Mouse (Mus musculus): ENCODE data around the gene Fgfr1op.
"Not testable (repeated sequence)": the region's sequence is repeated elsewhere in the genome, so short reads cannot be mapped to it uniquely, and the experiment has no call there.

The Fgfr1op gene

GRCm38 (mm10) chr17:8164701-8165607, at the start of gene Fgfr1op:
Fgfr1op (plus strand) TSS chr17:8165501.
- DNase-seq (ENCODE audit: low read depth): peak; percentile 62

GRCm38 (mm10) chr17:8116378-8116777, 48.9 kb upstream of the Fgfr1op start:
- peak; percentile 35 for DNase-seq (ENCODE audit: low read depth)

GRCm38 (mm10) chr17:8116928-8117327, 48.4 kb upstream of the Fgfr1op start:
- DNase-seq (ENCODE audit: low read depth): not testable (repeated sequence)

- DNase-seq (ENCODE audit: low read depth): not testable (repeated sequence)
These were observed 42.3 kb upstream of the Fgfr1op start for GRCm38 (mm10) chr17:8122974-8123373.

- DNase-seq (ENCODE audit: low read depth): not testable (repeated sequence)
These were observed 40.7 kb upstream of the Fgfr1op start for GRCm38 (mm10) chr17:8124586-8124985.

- not testable (repeated sequence) for DNase-seq (ENCODE audit: low read depth)
These were observed 36.8 kb upstream of the Fgfr1op start for GRCm38 (mm10) chr17:8128326-8128993.

- not testable (repeated sequence) for DNase-seq (ENCODE audit: low read depth)
These were observed 35.7 kb upstream of the Fgfr1op start for GRCm38 (mm10) chr17:8129578-8129977.

GRCm38 (mm10) chr17:8130849-8131248, 34.5 kb upstream of the Fgfr1op start:
- not testable (repeated sequence) for DNase-seq (ENCODE audit: low read depth)

GRCm38 (mm10) chr17:8138116-8138515, 27.2 kb upstream of the Fgfr1op start:
- DNase-seq (ENCODE audit: low read depth): not testable (repeated sequence)

GRCm38 (mm10) chr17:8140210-8140609, 25.1 kb upstream of the Fgfr1op start:
- not testable (repeated sequence) for DNase-seq (ENCODE audit: low read depth)

GRCm38 (mm10) chr17:8143802-8144673, 21.3 kb upstream of the Fgfr1op start:
- DNase-seq (ENCODE audit: low read depth): peak; percentile 52

- DNase-seq (ENCODE audit: low read depth): peak; percentile 31
These were observed 18.4 kb upstream of the Fgfr1op start for GRCm38 (mm10) chr17:8146931-8147330.

GRCm38 (mm10) chr17:8147439-8148316, 17.6 kb upstream of the Fgfr1op start, which contains the start of the genes Gm49673 and Rnaset2a:
Gm49673 (minus strand) TSS chr17:8147788.
Rnaset2a (minus strand) TSS chr17:8148097.
- peak; percentile 58 for DNase-seq (ENCODE audit: low read depth)

GRCm38 (mm10) chr17:8155010-8155409, 10.3 kb upstream of the Fgfr1op start:
- DNase-seq (ENCODE audit: low read depth): not testable (repeated sequence)

GRCm38 (mm10) chr17:8155982-8156381, 9.3 kb upstream of the Fgfr1op start:
- not testable (repeated sequence) for DNase-seq (ENCODE audit: low read depth)

- DNase-seq (ENCODE audit: low read depth): not testable (repeated sequence)
These were observed 6.7 kb upstream of the Fgfr1op start for GRCm38 (mm10) chr17:8158627-8159026.

GRCm38 (mm10) chr17:8160969-8161368, 4.3 kb upstream of the Fgfr1op start:
- peak; percentile 62 for DNase-seq (ENCODE audit: low read depth)

- peak; percentile 49 for DNase-seq (ENCODE audit: low read depth)
These were observed 276 bp downstream of the Fgfr1op start for GRCm38 (mm10) chr17:8165608-8165945.

- DNase-seq (ENCODE audit: low read depth): peak; percentile 39
These were observed 676 bp downstream of the Fgfr1op start for GRCm38 (mm10) chr17:8165977-8166376.

GRCm38 (mm10) chr17:8166454-8166853, 1.2 kb downstream of the Fgfr1op start:
- not testable (repeated sequence) for DNase-seq (ENCODE audit: low read depth)

GRCm38 (mm10) chr17:8167436-8167835, 2.1 kb downstream of the Fgfr1op start:
- DNase-seq (ENCODE audit: low read depth): not testable (repeated sequence)
